Mouse (Mus musculus): ENCODE results near the gene Zmynd10. TPM values are rescaled to one million over a fixed set of nuclear protein-coding genes. Genes with fewer than 3 reads are reported as not detected.
A peak's percentile ranks its signal among the peaks of the same experiment; 100 is the strongest.
"Not testable (repeated sequence)": the region's sequence is repeated elsewhere in the genome, so short reads cannot be mapped to it uniquely, and the experiment has no call there.

The Zmynd10 gene
- polyA plus RNA-seq, 1 experiment from 2014 or later, result 1.1 TPM

- Histone ChIP-seq H3K36me3 (peaks cover 54% of the 10 kb centered on the region), H3K9me3 (replicated peaks) (no peaks in the 10 kb centered on the region), H3K27ac (replicated peaks) (peak within 1 kb of the TSS; percentile 98), H3K4me3 (peak within 1 kb of the TSS; percentile 89), H3K4me1 (peaks cover 84% of the 10 kb centered on the region), H3K27me3 (ENCODE audit: low read depth, poor library complexity, severe bottlenecking) (no peaks in the 10 kb centered on the region)
- 3% methylated on average over 18 of the region's 18 CpGs for WGBS
- DNase-seq (ENCODE audit: low spot score), result peak; percentile 31
Measured at GRCm38 (mm10) chr9:107567702-107568319, 20.7 kb downstream of the Zmynd10 start, which contains the start of gene Hyal2. TSS of gene Hyal2 (plus strand) at chr9:107567945.

GRCm38 (mm10) chr9:107568331-107569261 lies 21.5 kb downstream of the Zmynd10 start:
- WGBS, result under 1% methylated on average over 41 of the region's 41 CpGs
- Histone ChIP-seq H3K27me3 (ENCODE audit: low read depth, poor library complexity, severe bottlenecking) (no peaks in the 10 kb centered on the region), H3K4me1 (peaks cover 76% of the 10 kb centered on the region), H3K27ac (replicated peaks) (peak overlapping the region; percentile 98), H3K36me3 (peaks cover 62% of the 10 kb centered on the region), H3K9me3 (replicated peaks) (0 out of 2 replicates have a peak, but pooled peaks cover 4% of the 10 kb centered on the region), H3K4me3 (peak overlapping the region; percentile 89)
- DNase-seq (ENCODE audit: low spot score), result peak; percentile 90

DNA sequence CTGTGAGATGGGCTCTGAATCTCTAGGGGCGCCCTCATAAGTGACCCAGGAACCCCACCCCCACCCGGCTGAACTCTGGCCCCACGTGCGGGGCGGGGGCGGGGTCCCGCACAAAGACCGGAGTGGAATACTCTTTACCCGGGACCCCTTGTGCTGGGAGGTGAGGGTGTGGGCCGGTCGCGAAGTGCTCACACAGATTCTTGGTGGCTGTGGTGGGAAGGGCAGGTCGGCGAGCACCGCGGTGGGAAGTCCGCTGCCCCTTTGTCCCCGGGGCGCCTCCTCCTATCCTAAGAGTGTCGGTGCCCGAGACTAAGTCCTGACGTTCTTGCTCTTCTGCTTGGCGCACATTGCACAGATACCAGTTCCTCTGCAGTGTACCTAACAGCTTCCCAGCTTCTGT lies 22.2 kb downstream of the Zmynd10 start:
- WGBS, result 1% methylated on average over 23 of the region's 23 CpGs
- H3K4me1 ChIP-seq, result peaks cover 69% of the 10 kb centered on the region
- H3K27ac ChIP-seq (replicated peaks), result peak overlapping the region; percentile 98
- 0 out of 2 replicates have a peak, but pooled peaks cover 6% of the 10 kb centered on the region for H3K9me3 ChIP-seq (replicated peaks)
- H3K36me3 ChIP-seq, result peaks cover 64% of the 10 kb centered on the region
- no peaks in the 10 kb centered on the region for H3K27me3 ChIP-seq (ENCODE audit: low read depth, poor library complexity, severe bottlenecking)
- no peak for DNase-seq (ENCODE audit: low spot score)
- H3K4me3 ChIP-seq, result peak overlapping the region; percentile 89

DNA sequence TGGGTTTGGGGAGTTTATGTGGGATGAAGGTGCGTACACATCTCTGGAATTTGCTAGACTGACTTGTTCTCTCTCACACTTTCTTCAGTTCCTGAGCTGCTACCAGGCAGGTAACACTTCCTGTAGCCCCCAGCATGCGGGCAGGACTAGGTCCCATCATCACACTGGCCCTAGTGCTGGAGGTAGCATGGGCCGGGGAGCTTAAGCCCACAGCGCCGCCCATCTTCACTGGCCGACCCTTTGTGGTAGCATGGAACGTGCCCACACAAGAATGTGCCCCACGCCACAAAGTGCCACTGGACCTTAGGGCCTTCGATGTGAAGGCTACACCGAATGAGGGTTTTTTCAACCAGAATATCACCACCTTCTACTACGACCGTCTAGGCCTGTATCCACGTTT lies 22.9 kb downstream of the Zmynd10 start:
- H3K27ac ChIP-seq (replicated peaks), result peak overlapping the region; percentile 98
- H3K4me3 ChIP-seq, result peak overlapping the region; percentile 89
- H3K27me3 ChIP-seq (ENCODE audit: low read depth, poor library complexity, severe bottlenecking), result no peaks in the 10 kb centered on the region
- WGBS, result 57% methylated on average over 13 of the region's 13 CpGs
- peaks cover 62% of the 10 kb centered on the region for H3K4me1 ChIP-seq
- H3K36me3 ChIP-seq, result peaks cover 64% of the 10 kb centered on the region
- DNase-seq (ENCODE audit: low spot score), result no peak
- H3K9me3 ChIP-seq (replicated peaks), result 0 out of 2 replicates have a peak, but pooled peaks cover 6% of the 10 kb centered on the region

DNA sequence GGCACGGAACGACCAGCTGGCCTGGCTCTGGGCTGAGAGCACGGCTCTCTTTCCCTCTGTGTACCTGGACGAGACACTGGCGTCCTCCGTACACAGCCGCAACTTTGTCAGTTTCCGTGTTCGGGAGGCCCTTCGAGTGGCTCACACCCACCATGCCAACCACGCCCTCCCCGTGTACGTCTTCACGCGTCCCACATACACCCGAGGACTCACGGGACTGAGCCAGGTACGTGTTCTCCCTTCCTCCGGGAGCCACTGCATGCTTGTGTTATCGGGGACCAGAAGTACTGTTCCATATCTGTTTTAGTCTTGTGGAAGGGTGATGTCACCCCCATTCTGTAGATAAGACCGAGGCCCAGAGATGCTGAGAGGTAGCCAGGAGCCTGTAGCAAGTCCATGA lies 23.7 kb downstream of the Zmynd10 start:
- 94% methylated on average over 21 of the region's 21 CpGs for WGBS
- peak overlapping the region; percentile 89 for H3K4me3 ChIP-seq
- 0 out of 2 replicates have a peak, but pooled peaks cover 6% of the 10 kb centered on the region for H3K9me3 ChIP-seq (replicated peaks)
- peak overlapping the region; percentile 98; the same call in 1 of the 2 replicates for H3K27ac ChIP-seq (replicated peaks)
- peaks cover 59% of the 10 kb centered on the region for H3K4me1 ChIP-seq
- H3K36me3 ChIP-seq, result peaks cover 58% of the 10 kb centered on the region
- DNase-seq (ENCODE audit: low spot score), result no peak
- H3K27me3 ChIP-seq (ENCODE audit: low read depth, poor library complexity, severe bottlenecking), result no peaks in the 10 kb centered on the region

- 95% methylated on average over 22 of the region's 22 CpGs for WGBS
- peaks cover 59% of the 10 kb centered on the region for H3K4me1 ChIP-seq
- 0 out of 2 replicates have a peak, but pooled peaks cover 6% of the 10 kb centered on the region for H3K9me3 ChIP-seq (replicated peaks)
- H3K36me3 ChIP-seq, result peaks cover 51% of the 10 kb centered on the region
- no peak overlapping the region for H3K27ac ChIP-seq (replicated peaks)
- DNase-seq (ENCODE audit: low spot score), result no peak
- H3K27me3 ChIP-seq (ENCODE audit: low read depth, poor library complexity, severe bottlenecking), result no peaks in the 10 kb centered on the region
- peak overlapping the region; percentile 89 for H3K4me3 ChIP-seq
Measured at GRCm38 (mm10) chr9:107571534-107572326, 24.6 kb downstream of the Zmynd10 start.

- H3K4me3 ChIP-seq, result peak overlapping the region; percentile 11
- H3K4me1 ChIP-seq, result peaks cover 59% of the 10 kb centered on the region
Measured at GRCm38 (mm10) chr9:107572327-107572662, 25.2 kb downstream of the Zmynd10 start.

GRCm38 (mm10) chr9:107573774-107574173 lies 26.7 kb downstream of the Zmynd10 start:
- not testable (repeated sequence) for H3K4me3 ChIP-seq; H3K27me3 ChIP-seq (ENCODE audit: low read depth, poor library complexity, severe bottlenecking); H3K27ac ChIP-seq (replicated peaks); DNase-seq (ENCODE audit: low spot score); H3K9me3 ChIP-seq (replicated peaks)
- H3K4me1 ChIP-seq, result peaks cover 59% of the 10 kb centered on the region
- WGBS, result 75% methylated on average over 6 of the region's 6 CpGs
- H3K36me3 ChIP-seq, result peaks cover 52% of the 10 kb centered on the region

More at GRCm38 (mm10) chr9:107572327-107572662, 25.2 kb downstream of the Zmynd10 start:
- WGBS, result 95% methylated on average over 2 of the region's 2 CpGs
- H3K27ac ChIP-seq (replicated peaks), result no peak overlapping the region
- 0 out of 2 replicates have a peak, but pooled peaks cover 6% of the 10 kb centered on the region for H3K9me3 ChIP-seq (replicated peaks)
- no peaks in the 10 kb centered on the region for H3K27me3 ChIP-seq (ENCODE audit: low read depth, poor library complexity, severe bottlenecking)
- H3K36me3 ChIP-seq, result peaks cover 51% of the 10 kb centered on the region
- DNase-seq (ENCODE audit: low spot score), result no peak

DNA sequence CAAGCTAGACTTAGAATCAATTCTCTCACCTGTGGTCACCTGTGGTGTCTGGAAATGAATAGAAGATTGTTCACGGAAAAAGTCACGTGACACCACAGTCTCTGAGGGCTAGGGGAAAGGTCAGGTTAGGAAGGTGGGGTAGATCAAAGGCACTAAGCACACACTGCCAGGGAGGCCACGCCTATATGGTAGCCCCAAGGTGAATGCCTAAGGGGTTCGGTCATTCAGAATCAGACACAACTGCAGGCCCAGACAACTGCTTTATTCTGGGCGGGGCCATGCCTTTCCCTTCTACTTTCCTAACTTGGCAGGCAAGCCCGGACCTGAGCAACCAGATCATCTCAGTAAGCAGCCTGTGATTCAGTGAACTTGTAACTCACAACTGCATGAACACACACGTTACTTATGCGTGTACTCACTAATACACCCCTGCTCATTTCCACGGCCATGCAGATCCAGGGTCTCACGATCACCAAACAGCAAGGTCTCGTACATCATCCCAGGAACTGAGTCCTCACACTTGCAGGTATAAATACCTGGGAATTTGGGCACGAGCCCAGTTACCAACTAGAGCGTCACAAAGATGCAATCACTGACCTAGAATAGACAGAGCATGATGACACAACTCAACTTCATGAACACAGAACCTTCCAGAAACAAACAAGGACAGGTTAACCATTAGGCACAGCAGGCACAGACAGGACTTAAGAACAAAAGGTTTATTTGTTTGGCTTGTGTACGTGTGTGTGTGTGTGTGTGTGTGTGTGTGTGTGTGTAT lies 28.7 kb downstream of the Zmynd10 start:
- H3K4me3 ChIP-seq, result no peak overlapping the region
- peaks cover 46% of the 10 kb centered on the region for H3K36me3 ChIP-seq
- H3K9me3 ChIP-seq (replicated peaks), result 0 out of 2 replicates have a peak, but pooled peaks cover 6% of the 10 kb centered on the region
- peaks cover 66% of the 10 kb centered on the region for H3K4me1 ChIP-seq
- peak overlapping the region; percentile 81 for H3K27ac ChIP-seq (replicated peaks)
- no peak for DNase-seq (ENCODE audit: low spot score)
- WGBS, result 87% methylated on average over 14 of the region's 14 CpGs
- H3K27me3 ChIP-seq (ENCODE audit: low read depth, poor library complexity, severe bottlenecking), result no peaks in the 10 kb centered on the region

GRCm38 (mm10) chr9:107576357-107577107 lies 29.4 kb downstream of the Zmynd10 start, which contains the start of gene Hyal1:
TSS of gene Hyal1 (plus strand) at chr9:107576927.
- peak within 1 kb of the TSS; percentile 53 for H3K4me3 ChIP-seq
- peak within 1 kb of the TSS; percentile 81 for H3K27ac ChIP-seq (replicated peaks)
- DNase-seq (ENCODE audit: low spot score), result peak; percentile 85
- H3K4me1 ChIP-seq, result peaks cover 66% of the 10 kb centered on the region
- WGBS, result 30% methylated on average over 16 of the region's 16 CpGs
- peaks cover 39% of the 10 kb centered on the region for H3K36me3 ChIP-seq
- no peaks in the 10 kb centered on the region for H3K27me3 ChIP-seq (ENCODE audit: low read depth, poor library complexity, severe bottlenecking)
- H3K9me3 ChIP-seq (replicated peaks), result 0 out of 2 replicates have a peak, but pooled peaks cover 6% of the 10 kb centered on the region

GRCm38 (mm10) chr9:107577871-107578270 lies 30.8 kb downstream of the Zmynd10 start:
- WGBS, result 95% methylated on average over 10 of the region's 10 CpGs
- Histone ChIP-seq H3K36me3 (peaks cover 31% of the 10 kb centered on the region), H3K27ac (replicated peaks) (0 out of 2 replicates have a peak overlapping the region, but pooled peaks have one; percentile 35), H3K27me3 (ENCODE audit: low read depth, poor library complexity, severe bottlenecking) (no peaks in the 10 kb centered on the region), H3K9me3 (replicated peaks) (0 out of 2 replicates have a peak, but pooled peaks cover 6% of the 10 kb centered on the region), H3K4me1 (peaks cover 67% of the 10 kb centered on the region), H3K4me3 (peak overlapping the region; percentile 53; the same call in 1 of the 2 replicates)
- DNase-seq (ENCODE audit: low spot score), result no peak

Data from midbrain, embryonic 10.5 days (tissue).